Mouse (Mus musculus): Measurements from ENCODE around the gene Hpf1. TPM values are rescaled to one million over a fixed set of nuclear protein-coding genes. Genes with fewer than 3 reads are reported as not detected.
A peak's percentile ranks its signal among the peaks of the same experiment; 100 is the strongest.

The Hpf1 gene
- polyA plus RNA-seq (2015; fragmentation: Nextera tagmentation; extraction: Ambion mirVana), result 121 and 124 TPM in 2 replicates

DNA sequence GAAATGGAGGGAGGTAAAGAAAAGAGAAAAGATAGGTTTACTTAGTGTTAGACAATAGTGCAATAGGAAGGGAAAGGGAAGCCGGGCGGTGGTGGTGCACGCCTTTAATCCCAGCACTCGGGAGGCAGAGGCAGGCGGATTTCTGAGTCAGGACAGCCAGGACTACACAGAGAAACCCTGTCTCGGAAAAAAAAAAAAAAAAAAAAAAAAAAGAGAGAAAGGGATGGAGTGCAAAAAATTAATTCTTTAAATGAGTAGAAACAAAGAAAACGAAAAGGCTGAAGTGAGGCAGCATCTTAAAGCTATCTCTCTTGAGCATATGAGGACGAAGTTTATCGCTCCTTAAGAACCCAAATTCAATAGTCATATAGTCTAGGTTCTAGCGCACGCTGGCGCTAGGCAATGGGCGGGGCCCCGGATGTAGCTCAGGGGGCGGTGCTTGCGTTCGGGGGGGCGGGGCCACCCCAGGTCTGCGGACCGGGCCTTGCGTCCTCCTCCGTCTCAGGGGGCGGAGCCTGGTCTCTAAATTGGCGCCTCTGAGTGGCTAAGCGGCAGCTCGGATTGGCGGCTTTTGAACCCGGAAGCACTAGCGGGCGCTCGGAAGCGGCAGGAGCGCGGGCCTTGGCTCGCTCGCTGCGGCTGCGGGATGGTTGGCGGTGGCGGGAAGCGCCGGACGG, at the start of gene Hpf1:
Gene Hpf1, plus strand, starts transcription at position 576 of the 677 bp plus-strand sequence.
- 5% methylated on average over 43 of the region's 43 CpGs for WGBS
- peak within 1 kb of the TSS; percentile 86 for H3K9ac ChIP-seq
- H3K4me3 ChIP-seq, result peak within 1 kb of the TSS; percentile 82
- no peaks in the 10 kb centered on the region for H3K27me3 ChIP-seq
- peak within 1 kb of the TSS; percentile 82 for H3K4me2 ChIP-seq (replicated peaks)
- peak; percentile 98 for ATAC-seq (ENCODE audit: low FRiP score, low read depth)
- peaks cover 21% of the 10 kb centered on the region for H3K4me1 ChIP-seq
- peaks cover 15% of the 10 kb centered on the region for H3K36me3 ChIP-seq
- no peak within 1 kb of the TSS for H3K27ac ChIP-seq
- H3K9me3 ChIP-seq, result no peaks in the 10 kb centered on the region

DNA sequence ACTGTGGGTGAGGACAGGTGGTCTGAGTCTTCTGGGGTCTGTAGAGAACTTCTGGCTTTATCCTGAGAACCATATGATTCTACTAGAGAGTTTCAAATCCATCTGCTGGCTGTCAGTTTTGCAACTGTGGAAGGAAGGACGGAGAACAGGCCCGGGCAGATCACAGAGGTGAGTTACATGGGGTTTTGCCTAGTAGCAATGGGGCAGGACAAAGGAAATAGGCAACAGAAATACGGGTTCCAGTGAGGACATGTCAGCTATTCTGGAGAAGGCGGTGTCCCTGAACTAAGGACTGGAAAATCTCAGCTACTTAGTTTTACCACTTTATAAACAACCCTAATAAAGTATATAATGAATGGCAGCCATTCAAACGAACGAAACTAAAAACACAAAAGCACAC, 47.8 kb upstream of the Hpf1 start:
- H3K9me3 ChIP-seq, result no peaks in the 10 kb centered on the region
- WGBS, result 38% methylated on average over 6 of the region's 6 CpGs
- no peak overlapping the region for H3K4me3 ChIP-seq
- no peaks in the 10 kb centered on the region for H3K27me3 ChIP-seq
- peaks cover 4% of the 10 kb centered on the region for H3K4me1 ChIP-seq
- ATAC-seq (ENCODE audit: low FRiP score, low read depth), result no peak
- H3K4me2 ChIP-seq (replicated peaks), result no peak overlapping the region
- no peaks in the 10 kb centered on the region for H3K36me3 ChIP-seq
- H3K27ac ChIP-seq, result no peak overlapping the region
- no peak overlapping the region for H3K9ac ChIP-seq

DNA sequence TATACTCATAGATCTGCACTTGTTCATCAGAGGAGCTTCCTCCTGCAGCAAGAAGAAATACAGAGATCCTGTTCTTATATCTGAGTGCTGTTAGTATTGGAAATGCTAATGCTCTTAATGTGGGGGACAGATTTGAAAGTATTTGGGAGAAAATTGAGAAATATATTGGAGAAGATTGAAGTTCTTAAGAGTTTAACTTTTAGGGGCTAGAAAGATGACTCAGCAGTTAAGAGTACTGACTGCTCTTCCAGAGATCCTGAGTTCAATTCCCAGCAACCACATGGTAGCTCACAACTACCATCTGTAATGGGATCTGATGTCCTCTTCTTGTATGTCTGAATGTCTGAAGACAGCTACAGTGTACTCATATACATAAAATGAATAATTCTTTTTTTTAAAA, 32.7 kb upstream of the Hpf1 start:
- H3K4me2 ChIP-seq (replicated peaks), result no peak overlapping the region
- H3K9ac ChIP-seq, result no peak overlapping the region
- no peak overlapping the region for H3K4me3 ChIP-seq
- H3K36me3 ChIP-seq, result no peaks in the 10 kb centered on the region
- no peak for ATAC-seq (ENCODE audit: low FRiP score, low read depth)
- H3K4me1 ChIP-seq, result no peaks in the 10 kb centered on the region
- H3K27me3 ChIP-seq, result no peaks in the 10 kb centered on the region
- H3K27ac ChIP-seq, result no peak overlapping the region
- H3K9me3 ChIP-seq, result no peaks in the 10 kb centered on the region

DNA sequence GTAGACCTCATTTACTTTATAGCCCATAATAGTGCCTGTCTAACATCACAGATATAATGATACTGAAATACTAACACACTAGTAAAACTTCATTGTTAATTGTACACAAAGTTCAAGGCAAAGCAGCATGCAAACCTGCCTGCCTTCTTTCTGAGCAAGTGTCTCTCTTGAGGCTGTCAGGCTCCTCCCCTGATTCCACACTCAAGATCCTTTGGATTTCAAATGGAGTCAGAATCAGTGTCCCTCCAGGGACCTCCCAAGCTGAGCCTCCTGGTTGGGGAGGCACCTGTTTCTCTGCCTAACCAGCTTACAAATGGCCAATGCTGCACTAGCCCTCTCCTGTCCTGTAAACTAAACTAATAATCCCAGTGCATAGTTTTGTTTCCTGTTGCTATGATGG, 32.1 kb upstream of the Hpf1 start:
- Histone ChIP-seq H3K4me3 (no peak overlapping the region), H3K9ac (no peak overlapping the region), H3K27ac (no peak overlapping the region), H3K36me3 (no peaks in the 10 kb centered on the region), H3K27me3 (no peaks in the 10 kb centered on the region), H3K4me1 (no peaks in the 10 kb centered on the region), H3K4me2 (replicated peaks) (no peak overlapping the region), H3K9me3 (no peaks in the 10 kb centered on the region)
- ATAC-seq (ENCODE audit: low FRiP score, low read depth), result no peak

DNA sequence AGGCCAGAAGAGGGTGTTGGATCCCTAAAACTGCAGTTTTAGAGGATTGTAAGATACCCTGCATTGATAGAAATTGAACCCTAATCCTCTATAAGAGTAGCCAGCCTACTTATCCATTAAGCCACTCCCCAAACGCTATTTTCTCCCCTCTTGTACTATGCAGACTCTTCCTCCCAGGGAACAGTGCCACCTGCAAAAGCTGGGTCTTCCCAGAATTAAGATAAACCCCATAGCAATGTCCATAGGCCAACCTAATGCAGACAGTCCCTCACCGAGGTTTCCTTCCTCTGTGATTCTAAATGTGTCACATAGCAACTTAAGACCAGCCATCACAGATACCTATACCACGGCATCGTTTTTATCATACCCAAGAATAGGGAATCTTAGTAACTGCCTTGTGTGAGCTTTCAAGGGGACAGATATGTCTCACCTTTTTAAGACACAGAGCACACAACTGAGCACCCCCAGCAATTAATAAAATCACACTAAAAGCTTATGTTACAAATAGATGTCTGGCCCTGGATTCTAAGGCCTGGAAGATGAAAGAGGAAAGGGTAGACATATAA, 31.2 kb upstream of the Hpf1 start:
- Histone ChIP-seq H3K9me3 (no peaks in the 10 kb centered on the region), H3K4me1 (no peaks in the 10 kb centered on the region), H3K9ac (no peak overlapping the region), H3K27me3 (no peaks in the 10 kb centered on the region), H3K27ac (no peak overlapping the region), H3K4me2 (replicated peaks) (no peak overlapping the region), H3K4me3 (no peak overlapping the region), H3K36me3 (no peaks in the 10 kb centered on the region)
- WGBS, result 74% methylated on average over 4 of the region's 4 CpGs
- ATAC-seq (ENCODE audit: low FRiP score, low read depth), result no peak

DNA sequence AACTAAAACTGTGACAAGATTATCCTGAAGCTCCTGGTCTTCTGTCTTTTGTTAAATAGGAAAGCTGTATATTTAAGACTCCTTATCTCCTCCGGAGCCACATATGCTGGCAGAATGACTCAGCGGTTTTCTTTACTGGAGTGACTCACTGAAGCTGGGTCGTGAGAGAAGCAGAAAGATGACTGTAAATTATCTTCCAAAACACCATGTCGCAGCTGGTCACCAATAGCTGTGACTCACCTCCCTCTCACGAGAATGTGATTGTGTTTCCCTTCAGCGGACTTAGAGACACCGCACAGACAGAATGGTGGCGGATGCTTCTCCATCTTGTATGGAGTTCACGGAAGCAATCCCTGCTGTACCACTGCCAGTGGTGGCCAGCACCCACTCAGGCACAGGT, 30.6 kb upstream of the Hpf1 start:
- Histone ChIP-seq H3K36me3 (no peaks in the 10 kb centered on the region), H3K27me3 (no peaks in the 10 kb centered on the region), H3K4me2 (replicated peaks) (no peak overlapping the region), H3K9ac (no peak overlapping the region), H3K4me1 (no peaks in the 10 kb centered on the region), H3K27ac (no peak overlapping the region), H3K4me3 (no peak overlapping the region), H3K9me3 (no peaks in the 10 kb centered on the region)
- 79% methylated on average over 9 of the region's 9 CpGs for WGBS
- 0 out of 2 replicates have a peak, but pooled peaks have one; percentile 8 for ATAC-seq (ENCODE audit: low FRiP score, low read depth)

DNA sequence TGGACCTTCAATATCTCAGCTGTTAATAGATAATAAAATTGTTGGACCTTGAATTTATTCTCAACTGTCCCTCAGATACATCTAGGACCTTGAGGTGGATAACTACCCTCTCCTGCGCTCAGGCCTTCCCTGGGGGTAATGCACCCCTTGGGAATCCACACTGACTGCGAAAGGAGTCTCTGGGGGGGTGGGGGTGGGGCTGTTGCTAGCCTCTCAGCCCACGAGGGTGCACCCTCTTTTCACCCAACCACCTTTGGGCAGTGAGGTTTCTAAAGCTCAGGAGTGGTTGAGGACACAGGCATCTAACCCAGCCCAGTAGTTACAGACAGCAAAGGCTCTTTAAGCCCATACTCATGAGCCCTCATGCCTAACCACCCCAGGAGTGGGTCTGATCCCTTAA, 29.5 kb upstream of the Hpf1 start:
- Histone ChIP-seq H3K27me3 (no peaks in the 10 kb centered on the region), H3K36me3 (no peaks in the 10 kb centered on the region), H3K27ac (no peak overlapping the region), H3K4me1 (no peaks in the 10 kb centered on the region), H3K9ac (no peak overlapping the region), H3K4me2 (replicated peaks) (no peak overlapping the region), H3K9me3 (no peaks in the 10 kb centered on the region), H3K4me3 (no peak overlapping the region)
- 67% methylated on average over 3 of the region's 3 CpGs for WGBS
- ATAC-seq (ENCODE audit: low FRiP score, low read depth), result no peak

DNA sequence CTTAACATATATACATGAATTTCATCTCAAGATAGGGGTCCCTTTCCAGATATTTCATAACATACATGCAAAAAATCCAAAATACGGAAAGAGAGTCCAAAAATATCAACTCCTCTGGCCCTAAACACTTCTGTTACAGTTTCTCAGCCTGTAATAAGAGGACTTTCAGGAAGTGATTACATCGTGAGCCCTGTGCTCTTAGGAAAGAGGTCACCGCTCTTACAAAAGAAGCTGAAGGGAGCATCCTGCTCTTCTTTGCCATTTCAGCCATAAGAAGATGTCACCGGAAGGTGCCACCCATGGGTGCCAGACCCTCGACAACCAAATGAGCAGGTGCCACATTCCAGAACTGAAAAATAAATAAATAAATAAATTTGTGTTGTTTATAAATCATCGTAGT, 28.4 kb upstream of the Hpf1 start:
- H3K9me3 ChIP-seq, result no peaks in the 10 kb centered on the region
- no peak overlapping the region for H3K4me3 ChIP-seq
- H3K36me3 ChIP-seq, result no peaks in the 10 kb centered on the region
- no peak overlapping the region for H3K9ac ChIP-seq
- no peaks in the 10 kb centered on the region for H3K4me1 ChIP-seq
- 86% methylated on average over 6 of the region's 6 CpGs for WGBS
- ATAC-seq (ENCODE audit: low FRiP score, low read depth), result no peak
- H3K27ac ChIP-seq, result no peak overlapping the region
- no peaks in the 10 kb centered on the region for H3K27me3 ChIP-seq
- no peak overlapping the region for H3K4me2 ChIP-seq (replicated peaks)

DNA sequence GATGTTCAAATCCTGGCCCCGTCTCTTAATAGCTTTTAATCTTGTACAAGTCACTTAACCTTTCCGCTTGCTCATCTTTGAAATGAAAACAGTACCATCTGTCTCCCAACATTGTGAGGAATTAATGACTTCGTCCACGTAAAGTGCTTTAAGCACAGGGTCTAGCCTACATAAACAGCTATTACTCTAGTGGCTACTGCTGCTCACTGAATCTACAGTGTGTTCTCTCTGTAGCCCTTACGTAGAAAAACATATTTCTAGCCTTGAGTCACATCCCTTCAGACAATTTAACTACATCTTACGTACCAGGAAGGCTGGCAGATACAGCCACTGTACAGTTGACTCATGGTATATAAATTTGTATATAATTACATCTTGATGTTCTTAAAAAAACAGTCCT, 25.3 kb upstream of the Hpf1 start:
- Histone ChIP-seq H3K4me3 (no peak overlapping the region), H3K36me3 (no peaks in the 10 kb centered on the region), H3K27me3 (no peaks in the 10 kb centered on the region), H3K9ac (no peak overlapping the region), H3K27ac (no peak overlapping the region), H3K9me3 (no peaks in the 10 kb centered on the region), H3K4me1 (no peaks in the 10 kb centered on the region), H3K4me2 (replicated peaks) (no peak overlapping the region)
- WGBS, result 79% methylated on average over 6 of the region's 6 CpGs
- ATAC-seq (ENCODE audit: low FRiP score, low read depth), result no peak

DNA sequence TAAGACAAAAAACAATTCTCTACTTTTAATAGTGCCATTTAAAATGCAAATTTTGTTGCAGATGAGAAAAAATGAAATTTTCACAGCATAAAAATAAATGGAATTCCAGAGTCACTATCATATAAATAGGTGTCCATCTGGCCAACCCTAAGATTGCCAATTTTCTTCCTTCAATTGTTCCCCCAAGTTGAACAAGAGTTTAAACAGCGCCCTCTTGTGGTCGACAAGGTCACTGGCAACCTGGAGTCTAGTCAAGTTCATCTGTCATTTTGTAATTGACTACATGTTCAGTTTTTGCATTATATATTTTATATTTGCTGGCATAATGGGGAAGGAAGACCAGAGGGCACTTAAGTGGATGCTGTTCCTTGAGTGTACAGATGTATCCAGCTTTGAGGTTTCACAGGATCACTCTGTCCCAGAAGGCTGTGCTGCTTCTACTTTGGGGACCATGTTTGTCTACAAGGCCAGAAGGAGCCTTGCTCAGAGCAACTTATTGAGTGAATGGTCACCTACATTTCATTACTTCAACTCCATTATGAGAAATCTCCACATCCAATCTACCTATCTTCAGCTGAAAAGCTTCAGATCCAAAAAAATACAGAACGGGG, 24.6 kb upstream of the Hpf1 start:
- no peak overlapping the region for H3K4me3 ChIP-seq
- no peak for ATAC-seq (ENCODE audit: low FRiP score, low read depth)
- H3K9me3 ChIP-seq, result no peaks in the 10 kb centered on the region
- no peaks in the 10 kb centered on the region for H3K27me3 ChIP-seq
- H3K4me1 ChIP-seq, result no peaks in the 10 kb centered on the region
- H3K4me2 ChIP-seq (replicated peaks), result no peak overlapping the region
- WGBS, result 31% methylated on average over 3 of the region's 3 CpGs
- no peak overlapping the region for H3K27ac ChIP-seq
- H3K9ac ChIP-seq, result no peak overlapping the region
- no peaks in the 10 kb centered on the region for H3K36me3 ChIP-seq

DNA sequence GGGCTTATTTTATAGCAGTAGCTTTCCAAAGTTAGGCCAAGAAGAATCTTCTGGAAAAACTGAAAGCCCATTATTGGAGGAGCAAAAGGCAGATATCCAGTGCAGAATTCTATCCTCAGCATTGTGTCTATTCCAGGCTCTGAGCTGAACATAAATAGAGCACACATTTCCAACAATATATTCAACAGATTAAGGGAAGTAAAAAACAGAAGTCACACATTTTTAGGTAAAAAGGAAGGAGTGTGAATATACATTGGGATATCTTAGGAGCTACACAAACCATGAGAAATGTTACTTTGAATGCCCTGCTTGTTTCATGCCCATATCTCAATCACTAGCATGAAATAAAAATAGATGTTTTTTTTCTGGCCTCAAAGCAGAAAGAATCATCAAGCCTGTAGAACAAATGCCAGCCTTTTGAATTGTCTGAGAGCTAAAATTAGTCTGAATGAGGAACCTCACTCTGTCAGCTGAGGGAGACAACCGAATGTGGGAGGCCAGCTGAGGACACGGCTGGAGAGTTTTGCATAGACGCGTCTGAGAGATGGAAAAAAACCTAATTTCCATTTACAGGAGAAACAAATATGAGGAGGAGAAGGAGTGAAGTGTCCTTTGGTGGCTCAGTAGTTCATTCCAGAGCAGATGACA, 22.6 kb upstream of the Hpf1 start:
- H3K4me3 ChIP-seq, result no peak overlapping the region
- ATAC-seq (ENCODE audit: low FRiP score, low read depth), result no peak
- H3K27me3 ChIP-seq, result no peaks in the 10 kb centered on the region
- no peaks in the 10 kb centered on the region for H3K4me1 ChIP-seq
- no peak overlapping the region for H3K4me2 ChIP-seq (replicated peaks)
- WGBS, result 87% methylated on average over 4 of the region's 4 CpGs
- no peaks in the 10 kb centered on the region for H3K9me3 ChIP-seq
- no peaks in the 10 kb centered on the region for H3K36me3 ChIP-seq
- no peak overlapping the region for H3K27ac ChIP-seq
- no peak overlapping the region for H3K9ac ChIP-seq

DNA sequence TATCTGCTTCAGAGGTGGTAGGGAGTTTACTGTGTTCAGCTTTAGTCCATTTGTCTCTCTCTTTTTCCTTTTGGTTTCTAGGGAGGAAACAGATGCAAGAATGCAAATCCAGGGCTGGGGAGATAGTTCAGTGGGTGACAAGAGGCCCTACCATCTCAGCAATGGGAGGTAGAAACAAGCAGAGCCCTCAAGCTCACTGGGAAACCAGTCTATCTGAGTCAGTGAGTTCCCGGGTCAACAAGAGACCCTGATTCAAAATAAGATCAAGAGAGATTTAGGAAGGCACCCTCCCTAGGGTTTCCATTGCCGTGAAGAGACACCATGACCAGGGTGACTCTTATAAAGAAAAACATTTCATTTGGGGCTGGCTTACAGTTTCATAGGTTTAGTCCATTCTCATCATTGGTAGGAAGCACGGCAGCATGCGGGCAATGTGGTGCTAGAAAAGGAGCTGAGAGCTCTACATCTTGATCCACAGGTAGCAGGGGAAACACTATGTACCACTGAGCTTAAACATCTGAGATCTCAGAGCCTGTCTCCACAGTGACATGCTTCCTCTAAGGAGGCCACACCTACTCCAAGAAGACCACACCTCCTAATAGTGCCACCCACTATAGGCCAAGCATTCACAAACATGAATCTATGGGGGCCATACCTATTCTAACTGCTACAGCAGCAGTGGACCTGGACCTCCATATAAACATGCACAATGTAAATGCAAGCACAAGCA, 21.8 kb upstream of the Hpf1 start:
- H3K4me2 ChIP-seq (replicated peaks), result no peak overlapping the region
- no peaks in the 10 kb centered on the region for H3K9me3 ChIP-seq
- no peak for ATAC-seq (ENCODE audit: low FRiP score, low read depth)
- WGBS, result 87% methylated on average over 4 of the region's 4 CpGs
- no peaks in the 10 kb centered on the region for H3K4me1 ChIP-seq
- H3K36me3 ChIP-seq, result no peaks in the 10 kb centered on the region
- no peak overlapping the region for H3K4me3 ChIP-seq
- no peaks in the 10 kb centered on the region for H3K27me3 ChIP-seq
- H3K9ac ChIP-seq, result no peak overlapping the region
- no peak overlapping the region for H3K27ac ChIP-seq
